Mouse (Mus musculus) C2C12 (cell line): ENCODE measurements around the gene Lrmda.

Source experiments
- CTCF ChIP-seq: IDR thresholded peaks from one replicate; pipeline ENCODE4 v1.5.1; 2011; ENCODE audit not compliant: control insufficient read depth, insufficient read depth, insufficient read length
- MYOG ChIP-seq: IDR thresholded peaks from one replicate; pipeline ENCODE4 v1.6.1; 2011; ENCODE audit not compliant: control insufficient read depth, insufficient read length; ENCODE audit errors: extremely low read depth
- USF1 ChIP-seq: IDR thresholded peaks from one replicate; pipeline ENCODE4 v1.6.1; 2011; ENCODE audit warnings: low read depth, mild to moderate bottlenecking, control low read depth, moderate library complexity

DNA sequence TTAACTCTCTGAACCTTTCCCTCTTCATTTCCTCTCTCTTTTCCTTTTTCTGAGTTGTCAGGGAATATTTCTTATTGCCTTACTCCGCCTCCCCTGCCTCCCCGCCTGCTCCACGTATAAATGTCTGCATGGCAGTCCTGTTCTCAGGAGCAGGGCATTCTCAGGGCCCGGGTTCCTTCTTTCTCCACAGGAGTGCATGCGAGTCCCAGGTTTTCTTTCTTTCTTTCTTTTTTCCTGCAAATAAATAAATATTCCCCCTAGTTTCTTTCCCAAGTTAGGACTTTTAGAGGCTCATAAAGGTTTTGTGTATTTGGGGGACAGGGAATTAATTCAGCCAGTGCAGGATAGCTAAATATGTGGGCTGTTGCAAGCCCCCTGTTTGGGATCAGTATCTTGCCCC is 27.7 kb upstream of the Lrmda start:
- no peak for TF ChIP-seq CTCF
- TF ChIP-seq USF1, result no peak
- TF ChIP-seq MYOG, result no peak
